Mouse (Mus musculus) liver, adult (tissue): ENCODE measurements around the gene Acss3.

Experiments
- GATA4 ChIP-seq: IDR thresholded peaks from 2 replicates; pipeline ENCODE4 v1.6.1; 2014; ENCODE audit warnings: mild to moderate bottlenecking, low read length; ENCODE audit not compliant: insufficient replicate concordance

The Acss3 gene

GRCm38 (mm10) chr10:107123529-107124335 is at the start of gene Acss3:
Gene Acss3 (minus strand): TSS chr10:107123668.
- TF ChIP-seq GATA4 = no peak

DNA sequence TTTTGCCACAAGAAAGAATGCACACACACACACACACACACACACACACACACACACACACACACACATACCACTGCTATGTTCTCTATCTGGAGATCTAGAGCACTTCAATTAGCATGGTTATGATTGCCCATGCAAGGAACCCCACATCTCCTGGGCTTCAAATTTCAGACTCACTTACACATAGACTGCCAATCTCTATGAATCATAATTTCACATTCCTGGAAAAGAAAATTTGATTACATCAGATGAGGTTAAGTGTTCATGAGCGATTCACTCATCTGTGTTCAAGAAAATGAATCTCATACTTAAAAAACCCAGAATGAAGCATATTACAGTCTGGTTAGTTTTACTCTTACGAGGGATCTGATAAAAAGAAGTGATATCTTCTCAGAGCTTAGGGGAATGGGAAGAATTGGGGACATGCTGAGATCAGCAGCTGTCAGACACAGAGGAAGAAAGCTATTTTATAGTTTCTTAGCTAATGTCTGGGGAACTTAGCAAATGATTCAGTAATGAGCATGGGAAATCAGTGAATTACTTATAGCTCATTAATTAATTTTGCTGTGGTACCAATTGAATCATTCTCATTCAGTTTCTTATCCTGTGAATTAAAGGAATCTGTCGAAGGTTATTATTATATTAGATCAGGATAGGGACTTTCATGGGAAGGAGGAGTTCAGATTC is 48.7 kb upstream of the Acss3 start:
- no peak for TF ChIP-seq GATA4

- TF ChIP-seq GATA4 = no peak
These were observed 43.0 kb upstream of the Acss3 start for GRCm38 (mm10) chr10:107166486-107166885.

DNA sequence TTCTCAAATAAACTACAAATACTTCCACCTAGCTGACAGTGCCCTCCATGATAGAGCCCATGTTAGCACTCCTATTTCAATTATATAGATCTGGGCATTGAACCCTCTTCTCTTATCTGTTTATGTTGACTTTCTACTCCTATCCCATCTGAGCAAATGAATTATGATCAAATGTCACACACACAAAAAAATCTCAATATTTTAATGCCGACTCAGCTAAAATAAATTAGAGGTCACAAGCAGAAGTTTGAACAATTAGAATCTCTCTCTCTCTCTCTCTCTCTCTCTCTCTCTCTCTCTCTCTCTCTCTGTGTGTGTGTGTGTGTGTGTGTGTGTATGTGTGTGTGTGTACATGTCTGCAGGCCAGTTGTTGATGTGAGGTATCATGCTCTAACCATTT is 25.3 kb upstream of the Acss3 start:
- TF ChIP-seq GATA4 = no peak

GRCm38 (mm10) chr10:107144016-107144415 is 20.5 kb upstream of the Acss3 start:
- no peak for TF ChIP-seq GATA4

DNA sequence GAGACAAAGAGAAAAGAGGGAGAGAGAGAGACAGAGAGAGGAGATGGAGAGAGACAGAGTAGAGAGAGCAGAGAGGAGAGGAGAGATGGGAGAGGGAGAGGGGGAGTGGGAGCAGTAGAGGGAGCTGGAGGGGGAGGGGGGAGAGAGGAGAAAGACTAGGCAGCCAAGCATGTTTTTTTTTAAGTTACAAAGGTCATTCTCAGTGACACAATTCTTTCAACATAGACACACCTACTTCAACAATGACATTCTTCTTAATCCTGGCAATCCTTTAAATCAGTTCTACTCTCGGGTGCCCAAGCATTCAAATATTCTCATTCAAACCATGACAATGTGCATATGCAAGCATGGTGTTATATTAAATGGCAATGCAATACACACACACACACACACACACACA is 19.4 kb upstream of the Acss3 start:
- TF ChIP-seq GATA4 = no peak

DNA sequence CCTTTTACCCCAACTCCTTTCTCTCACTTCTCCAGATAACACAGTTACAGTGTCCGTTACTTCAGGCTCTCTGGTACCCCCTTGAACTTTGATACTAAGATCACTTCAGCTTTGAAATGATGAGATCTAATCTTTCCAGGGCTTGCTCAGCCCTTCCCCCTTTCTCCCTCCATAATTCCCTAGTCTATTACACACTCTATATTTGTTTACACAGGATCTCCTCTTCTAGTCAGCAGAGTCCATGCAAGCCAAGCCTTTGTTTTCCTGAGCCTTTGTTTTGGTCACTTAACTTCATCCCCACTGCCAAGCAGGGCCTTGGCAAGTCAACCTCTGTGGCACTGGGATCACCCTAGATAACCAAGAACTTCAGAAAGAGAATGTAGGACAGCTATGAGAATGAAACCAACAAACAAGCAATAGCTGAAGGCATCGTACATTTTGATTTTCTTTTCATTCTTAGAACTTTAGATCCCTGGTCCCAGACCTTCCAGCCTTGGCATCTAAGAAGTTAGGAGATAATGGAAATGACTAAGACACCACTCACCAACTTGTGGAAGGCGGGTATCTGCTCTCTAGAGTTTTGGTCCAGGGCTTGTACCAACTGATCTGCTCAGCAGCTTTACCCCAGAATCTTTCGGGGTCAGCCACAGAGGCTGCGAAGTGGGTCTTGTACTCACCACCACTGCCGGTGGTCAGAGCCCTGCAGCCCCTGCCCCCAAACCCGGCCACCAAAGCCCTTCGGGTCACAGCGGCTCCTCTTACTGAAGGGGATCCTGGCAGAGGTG is 532 bp downstream of the Acss3 start:
- no peak for TF ChIP-seq GATA4

DNA sequence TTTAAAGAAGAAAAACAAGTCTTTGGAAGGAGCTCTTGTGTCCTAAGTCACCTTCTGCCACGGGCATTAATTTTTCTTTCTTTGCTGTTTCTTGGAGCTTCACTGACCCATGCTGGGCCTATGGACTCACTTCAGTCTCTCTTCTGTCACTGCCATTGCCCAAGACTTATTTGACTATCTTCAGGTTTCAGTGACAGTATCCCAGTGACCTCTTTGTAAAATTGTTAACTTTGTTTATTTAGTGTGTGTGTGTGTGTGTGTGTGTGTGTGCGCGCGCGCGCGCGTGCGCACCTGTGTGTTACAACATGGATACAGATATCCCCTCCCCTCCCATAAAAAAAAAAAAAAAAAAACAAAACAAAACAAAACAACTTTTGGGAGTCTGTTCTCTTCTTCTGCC is 2.2 kb downstream of the Acss3 start:
- TF ChIP-seq GATA4 = no peak

DNA sequence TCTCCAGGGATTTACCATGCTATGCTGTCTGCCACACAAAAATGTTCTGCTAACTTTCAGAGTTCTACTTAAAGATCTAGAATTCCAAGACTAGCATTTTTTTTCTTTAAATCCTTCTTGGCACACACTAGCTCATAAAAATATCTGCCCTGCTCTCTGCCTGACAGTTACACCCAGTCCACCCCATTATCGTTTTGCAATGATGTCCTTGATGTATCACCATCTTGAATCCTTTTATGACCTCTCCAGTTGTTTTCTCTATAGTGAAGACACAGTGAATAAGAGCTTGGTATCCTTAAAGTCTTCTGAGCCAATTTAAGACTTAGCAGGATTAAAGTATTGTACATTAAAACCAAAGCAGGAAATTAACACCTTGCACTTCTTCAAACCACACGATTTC is 4.3 kb downstream of the Acss3 start:
- TF ChIP-seq GATA4 = no peak

DNA sequence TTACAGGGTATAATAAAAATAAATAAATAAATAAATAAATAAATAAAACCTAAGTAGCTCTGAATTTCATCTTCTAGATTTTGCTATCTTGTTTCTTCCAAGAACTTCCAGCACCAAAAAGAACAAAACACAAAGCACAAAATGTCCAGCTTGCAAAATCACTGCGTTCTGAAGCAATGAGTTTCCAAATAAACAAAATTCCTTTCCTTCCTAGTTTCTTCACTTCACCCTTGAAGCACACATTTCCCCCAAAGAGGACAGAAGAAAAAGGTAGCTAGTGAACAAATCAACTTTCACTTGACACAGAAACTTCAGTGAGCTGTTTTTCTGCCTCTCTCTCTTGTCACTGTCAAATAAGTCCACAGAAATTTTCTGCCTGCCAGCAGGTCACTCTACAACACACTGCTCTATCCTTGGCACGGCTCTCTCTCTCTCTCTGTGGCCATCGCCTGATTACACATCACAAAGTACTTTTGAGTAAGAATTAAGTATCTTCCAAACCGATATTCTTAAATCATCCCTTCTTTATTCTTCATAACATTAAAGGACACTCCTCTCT is 6.7 kb downstream of the Acss3 start:
- TF ChIP-seq GATA4 = no peak

- TF ChIP-seq GATA4 = no peak
These were observed 7.4 kb downstream of the Acss3 start for GRCm38 (mm10) chr10:107115930-107116642.

DNA sequence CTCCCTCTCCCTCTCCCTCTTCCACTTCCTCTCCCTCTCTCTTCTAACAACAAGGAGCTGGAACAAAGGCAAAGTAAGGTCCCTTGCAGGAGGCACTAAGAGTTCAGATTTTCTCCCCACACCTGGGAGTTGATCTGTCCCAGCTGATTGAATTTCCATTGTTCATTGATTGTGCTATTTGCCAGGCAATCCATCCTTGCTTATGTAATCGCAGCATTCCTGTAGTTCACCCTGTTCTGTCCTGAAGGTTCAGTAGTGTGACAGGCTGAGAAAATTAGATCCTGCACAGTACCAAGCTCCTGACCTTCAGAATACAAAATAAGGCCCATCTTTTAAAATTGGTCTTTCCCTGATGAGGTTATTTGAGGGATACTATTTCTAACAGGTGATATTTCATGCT is 8.3 kb downstream of the Acss3 start:
- no peak for TF ChIP-seq GATA4

GRCm38 (mm10) chr10:107094452-107094851 is 29.0 kb downstream of the Acss3 start:
- no peak for TF ChIP-seq GATA4

GRCm38 (mm10) chr10:107053846-107054624 is 69.4 kb downstream of the Acss3 start:
- no peak for TF ChIP-seq GATA4
